Mouse (Mus musculus): Measurements from ENCODE around the gene Dmc1.

The Dmc1 gene

DNA sequence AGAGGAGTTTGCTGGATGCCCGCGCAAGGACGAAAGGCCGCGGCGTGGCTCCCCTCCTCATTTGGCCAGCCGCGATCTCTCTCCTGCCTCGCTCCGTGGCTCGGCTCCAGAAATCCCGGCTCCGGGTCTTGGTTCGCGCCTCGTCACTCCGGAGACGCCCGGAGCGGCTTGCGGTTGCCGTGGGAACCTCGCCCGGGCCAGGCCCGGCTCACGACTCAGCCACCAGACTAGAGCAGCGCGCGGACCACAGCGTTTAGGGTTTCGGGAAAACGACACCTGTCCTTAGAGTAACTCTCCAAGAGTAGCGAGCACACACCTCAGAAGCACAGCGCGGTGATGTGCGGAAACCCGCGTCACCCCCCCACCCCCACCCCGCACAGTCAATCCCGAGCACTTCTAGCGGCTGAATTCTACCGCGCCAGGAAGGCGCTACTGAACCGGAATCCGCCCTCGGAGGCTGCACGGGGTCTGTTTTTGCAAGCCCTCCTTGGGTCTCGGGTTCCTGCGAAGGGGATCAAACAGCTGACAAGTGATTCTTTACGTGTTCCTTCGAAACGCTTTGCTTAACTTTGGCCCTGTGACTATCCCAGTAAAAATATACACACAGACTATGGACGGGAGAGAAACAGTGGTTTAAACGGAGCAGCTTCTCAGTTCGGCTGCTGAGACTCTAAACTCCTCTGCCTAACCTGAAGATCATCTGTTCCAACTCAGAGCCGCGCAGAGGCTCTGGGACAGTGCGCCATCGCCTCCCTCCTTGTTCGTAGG lies 93.2 kb downstream of the Dmc1 start:
- no peak for DNase-seq (ENCODE audit: low spot score)

Measured in adipocyte (in vitro differentiated cells).